Mouse (Mus musculus): Measurements from ENCODE around the gene Cntfr.
"Not testable (repeated sequence)": the region's sequence is repeated elsewhere in the genome, so short reads cannot be mapped to it uniquely, and the experiment has no call there.

- peak; percentile 64; the same call in 1 of the 2 replicates for TF ChIP-seq CTCF (IDR thresholded peaks at IDR 0.05; ENCODE audit: control insufficient read depth, insufficient read depth, insufficient replicate concordance, low read depth, low read length)
- TF ChIP-seq POLR2A (IDR thresholded peaks at IDR 0.05; ENCODE audit: control insufficient read depth, low read depth, low read length), result not testable (repeated sequence)
These were observed at the start of gene Cntfr for GRCm38 (mm10) chr4:41696930-41697841.
